ENCODE assay signal across 20 mouse cellular contexts in the genomic region with DNA sequence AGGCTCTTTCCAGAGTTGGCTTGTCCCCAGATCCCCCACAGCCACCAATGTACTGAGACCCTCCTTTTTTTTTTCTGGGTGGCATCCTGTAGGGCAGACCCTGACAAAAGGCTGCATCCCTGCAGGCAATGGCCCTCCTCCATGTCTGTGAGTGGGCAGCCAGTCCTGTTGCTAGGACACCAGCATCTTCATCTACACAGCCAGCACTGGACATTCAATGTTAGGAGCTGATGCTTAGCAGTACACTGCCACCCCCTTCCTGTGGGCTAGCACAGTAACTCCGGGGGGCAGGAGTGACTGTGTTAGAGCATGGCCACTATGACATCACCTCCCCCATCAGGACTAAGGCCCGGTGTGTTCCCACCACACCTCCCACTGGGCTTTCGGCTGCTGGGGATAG. TPM values are rescaled to one million over a fixed set of nuclear protein-coding genes. Genes with fewer than 3 reads are reported as not detected.
A peak's percentile ranks its signal among the peaks of the same experiment; 100 is the strongest.
DNase-seq lines count a peak whose midpoint lies in the region; ATAC-seq and TF ChIP-seq lines count a peak whose summit lies in the region.
"Had no signal": no experiment of that assay in that cellular context is flagged by ENCODE, and none has a peak within 500 bp of the region (broad histone marks: within the 10 kb centered on the region; RNA-seq: fewer than 3 reads in every experiment).

No protein-coding gene starts in this region.

- H3K27me3 ChIP-seq in forebrain, embryonic 16.5 days (replicated peaks; ENCODE audit: control insufficient read depth, insufficient read depth, low read length): no peaks in the 10 kb centered on the region
- no peaks in the 10 kb centered on the region for H3K27me3 ChIP-seq in forebrain, embryonic 15.5 days
- H3K27me3 ChIP-seq in midbrain, embryonic 15.5 days (replicated peaks): no peaks in the 10 kb centered on the region
- H3K27me3 ChIP-seq: embryonic facial prominence, embryonic 15.5 days; neural tube, embryonic 13.5 days had no signal

- no peak overlapping the region for H3K9ac ChIP-seq in forebrain, embryonic 16.5 days (replicated peaks; ENCODE audit: low read depth, low read length)
- H3K9ac ChIP-seq in forebrain, embryonic 15.5 days (replicated peaks): no peak overlapping the region
- no peak overlapping the region for H3K9ac ChIP-seq in midbrain, embryonic 15.5 days
- H3K9ac ChIP-seq: embryonic facial prominence, embryonic 15.5 days; neural tube, embryonic 13.5 days had no signal

- H3K4me2 ChIP-seq in forebrain, embryonic 16.5 days (ENCODE audit: low read length): no peak overlapping the region
- H3K4me2 ChIP-seq in forebrain, embryonic 15.5 days (replicated peaks): no peak overlapping the region
- no peak overlapping the region for H3K4me2 ChIP-seq in midbrain, embryonic 15.5 days
- H3K4me2 ChIP-seq: embryonic facial prominence, embryonic 15.5 days; liver, embryonic 11.5 days; neural tube, embryonic 13.5 days had no signal

- H3K27ac ChIP-seq in forebrain, embryonic 16.5 days (ENCODE audit: low read length): no peak overlapping the region
- H3K27ac ChIP-seq in forebrain, embryonic 15.5 days (replicated peaks): no peak overlapping the region
- H3K27ac ChIP-seq in left cerebral cortex, adult 2 months: peak overlapping the region; percentile 16
- 0 out of 2 replicates have a peak overlapping the region, but pooled peaks have one; percentile 21 for H3K27ac ChIP-seq in brown adipose tissue, adult 24 weeks (replicated peaks; ENCODE audit: low read depth, low read length)
- H3K27ac ChIP-seq in midbrain, embryonic 15.5 days: no peak overlapping the region
- H3K27ac ChIP-seq: embryonic facial prominence, embryonic 15.5 days; neural tube, embryonic 13.5 days had no signal

- DNase-seq in left cerebral cortex, adult 2 months (ENCODE audit: extremely low spot score in 1 of 2, low spot score in 2 of 2): no peak
- no peak for DNase-seq in left cerebral cortex, adult 18-20 months (ENCODE audit: low spot score in 2 of 2)
- no peak for DNase-seq in embryo, embryonic 10 days (ENCODE audit: low spot score)
- DNase-seq: adrenal gland, adult 2 months; cerebellum, adult 11 months; gastrocnemius, postnatal 14 days; kidney, postnatal 4 days; lung, adult 2 months; lung, postnatal 36 days; thymus, postnatal 4 days had no signal

- ATAC-seq in forebrain, embryonic 16.5 days: peak; percentile 45; the same call in 1 of the 2 replicates
- ATAC-seq in forebrain, embryonic 15.5 days (replicated peaks): no peak
- ATAC-seq in midbrain, embryonic 15.5 days (replicated peaks): peak; percentile 63; the same call in 1 of the 2 replicates
- ATAC-seq: inflammation-experienced regulatory T-cells, adult 6 months had no signal

- no peak for TF ChIP-seq CTCF in left cerebral cortex, adult 2 months (IDR thresholded peaks at IDR 0.05)

- no peaks in the 10 kb centered on the region for H3K4me1 ChIP-seq in forebrain, embryonic 16.5 days (replicated peaks; ENCODE audit: control insufficient read depth, insufficient read depth, low read length)
- 0 out of 2 replicates have a peak, but pooled peaks cover 4% of the 10 kb centered on the region for H3K4me1 ChIP-seq in forebrain, embryonic 15.5 days
- H3K4me1 ChIP-seq in brown adipose tissue, adult 24 weeks (ENCODE audit: control insufficient read depth, insufficient read depth, insufficient read length, low read length): peaks cover 35% of the 10 kb centered on the region
- no peaks in the 10 kb centered on the region for H3K4me1 ChIP-seq in midbrain, embryonic 15.5 days

- H3K36me3 ChIP-seq in forebrain, embryonic 16.5 days (ENCODE audit: control insufficient read depth, insufficient read depth): no peaks in the 10 kb centered on the region
- no peaks in the 10 kb centered on the region for H3K36me3 ChIP-seq in forebrain, embryonic 15.5 days
- H3K36me3 ChIP-seq in midbrain, embryonic 15.5 days (replicated peaks): no peaks in the 10 kb centered on the region
- H3K36me3 ChIP-seq: embryonic facial prominence, embryonic 15.5 days; limb, embryonic 10.5 days; neural tube, embryonic 13.5 days had no signal

- intact Hi-C loops in left cerebral cortex, adult 2 months (cut with DNase I): no loop called here

- 62% methylated on average over 3 of the region's 3 CpGs for WGBS in forebrain, embryonic 16.5 days
- 43% methylated on average over 3 of the region's 3 CpGs for WGBS in forebrain, embryonic 15.5 days
- WGBS in midbrain, embryonic 15.5 days: 45% methylated on average over 3 of the region's 3 CpGs

- no peaks in the 10 kb centered on the region for H3K9me3 ChIP-seq in forebrain, embryonic 16.5 days (ENCODE audit: control insufficient read depth, low read length)
- H3K9me3 ChIP-seq in forebrain, embryonic 15.5 days: no peaks in the 10 kb centered on the region
- H3K9me3 ChIP-seq in midbrain, embryonic 15.5 days: no peaks in the 10 kb centered on the region
- H3K9me3 ChIP-seq: embryonic facial prominence, embryonic 15.5 days; limb, embryonic 10.5 days; neural tube, embryonic 13.5 days had no signal

- H3K4me3 ChIP-seq in forebrain, embryonic 16.5 days (replicated peaks; ENCODE audit: low read length): no peak overlapping the region
- H3K4me3 ChIP-seq in forebrain, embryonic 15.5 days: no peak overlapping the region
- no peak overlapping the region for H3K4me3 ChIP-seq in left cerebral cortex, adult 2 months
- no peak overlapping the region for H3K4me3 ChIP-seq in brown adipose tissue, adult 24 weeks (ENCODE audit: insufficient read depth, low read depth, low read length)
- no peak overlapping the region for H3K4me3 ChIP-seq in midbrain, embryonic 15.5 days
- H3K4me3 ChIP-seq: embryonic facial prominence, embryonic 15.5 days; limb, embryonic 10.5 days; neural tube, embryonic 13.5 days had no signal

RNA-seq across cellular contexts. Expression of gene Abtb1, which starts 26.7 kb away (rescaled TPM):
- 44.7 and 47.0 TPM in 2 replicates for polyA plus RNA-seq in forebrain, embryonic 16.5 days (2015; fragmentation: Nextera tagmentation; extraction: Ambion mirVana)
- 37.6 and 40.0 TPM in 2 replicates for polyA plus RNA-seq in forebrain, embryonic 15.5 days (2015; fragmentation: Nextera tagmentation; extraction: Ambion mirVana)
- total RNA-seq in left cerebral cortex, adult 2 months (2021): 10 to 100 TPM; 39.7 to 40.5 TPM
- 10 to 100 TPM; 38.8 to 44.3 TPM for total RNA-seq in left cerebral cortex, adult 18-20 months (2021)
- polyA plus RNA-seq in brown adipose tissue, adult 24 weeks (2012; ENCODE audit: insufficient read depth, insufficient read length, missing spikeins): 8.6 and 12.6 TPM in 2 replicates
- 40.4 and 42.5 TPM in 2 replicates for polyA plus RNA-seq in midbrain, embryonic 15.5 days (2015; fragmentation: Nextera tagmentation; extraction: Ambion mirVana)

RNA-seq across cellular contexts. Expression of gene Podxl2, which starts 59.8 kb away (rescaled TPM):
- polyA plus RNA-seq in forebrain, embryonic 16.5 days (2015; fragmentation: Nextera tagmentation; extraction: Ambion mirVana): 592 and 647 TPM in 2 replicates
- polyA plus RNA-seq in forebrain, embryonic 15.5 days (2015; fragmentation: Nextera tagmentation; extraction: Ambion mirVana): 590 and 608 TPM in 2 replicates
- total RNA-seq in left cerebral cortex, adult 2 months (2021): 100 to 1,000 TPM; 196 to 201 TPM
- total RNA-seq in left cerebral cortex, adult 18-20 months (2021): 100 to 1,000 TPM; 202 to 219 TPM
- 1.1 and 1.6 TPM in 2 replicates for polyA plus RNA-seq in brown adipose tissue, adult 24 weeks (2012; ENCODE audit: insufficient read depth, insufficient read length, missing spikeins)
- 697 and 723 TPM in 2 replicates for polyA plus RNA-seq in midbrain, embryonic 15.5 days (2015; fragmentation: Nextera tagmentation; extraction: Ambion mirVana)
- total RNA-seq: monocyte, adult 5-6 weeks had no signal
- polyA plus RNA-seq: inflammation-experienced regulatory T-cells, adult 6 months had no signal

Comparison
In these comparisons a context has a peak if more than half of its experiments do, and no peak if none do; other contexts are left out.
1. H3K27ac ChIP-seq: peak in left cerebral cortex, adult 2 months (single experiment) and brown adipose tissue, adult 24 weeks (single experiment); none in forebrain, embryonic 16.5 days (single experiment), forebrain, embryonic 15.5 days (single experiment) and midbrain, embryonic 15.5 days (single experiment).
2. RNA of gene Podxl2, which starts 59.8 kb away (polyA plus RNA-seq): 697 to 723 TPM in midbrain, embryonic 15.5 days, 592 to 647 TPM in forebrain, embryonic 16.5 days and 590 to 608 TPM in forebrain, embryonic 15.5 days; 1.1 to 1.6 TPM in brown adipose tissue, adult 24 weeks; every median in the first group is over 100 times any median in the second.